Mouse (Mus musculus) G1E-ER4 (cell line): ENCODE measurements around the gene Dnaja4. TPM values are rescaled to one million over a fixed set of nuclear protein-coding genes. Genes with fewer than 3 reads are reported as not detected.

Experiments used
- GATA1 ChIP-seq: IDR thresholded peaks from one replicate; pipeline ENCODE4 v1.8.0; 2012; ENCODE audit warnings: low read length, inconsistent platforms
- polyA plus RNA-seq: library from polyadenylated mRNA; stranded (reverse); fragments of >175 nt; gene quantifications from 2 replicates; pipeline ENCODE4 v1.2.3, GENCODE M21; 2012

Dnaja4 gene
- polyA plus RNA-seq, 1 experiment: not detected

DNA sequence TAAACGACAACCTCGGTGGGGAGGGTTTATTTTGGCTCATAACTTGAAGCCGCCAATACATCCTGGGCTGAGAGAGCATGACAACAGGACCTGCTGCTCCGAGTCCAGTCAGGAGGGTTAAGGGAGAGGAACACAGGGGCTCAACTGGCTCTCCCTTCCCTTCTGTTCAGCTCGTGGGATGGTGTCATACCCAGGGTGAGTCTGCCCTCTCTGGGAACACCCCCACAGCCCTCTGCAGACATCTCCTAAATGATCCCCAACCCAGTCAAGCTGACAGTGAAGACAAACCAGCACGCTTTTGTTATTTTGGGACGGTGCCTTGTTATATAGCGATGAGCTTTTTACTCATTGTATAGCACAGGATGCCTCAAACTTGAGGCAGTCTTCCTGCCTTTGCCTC is 9.2 kb upstream of the Dnaja4 start:
- TF ChIP-seq GATA1: no peak

DNA sequence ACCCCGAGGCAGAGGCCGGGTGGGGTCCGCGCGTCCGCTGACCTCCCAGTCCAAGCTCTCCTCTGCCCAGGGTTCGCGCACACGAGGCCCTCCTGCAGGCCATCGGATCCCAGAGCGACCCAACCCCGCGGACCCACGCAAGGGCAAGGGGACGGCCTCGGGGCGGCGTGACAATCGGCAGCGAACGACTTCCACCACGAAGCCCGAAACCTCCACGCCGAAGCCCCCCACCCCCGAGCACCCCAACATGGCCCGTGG is 343 bp downstream of the Dnaja4 start:
- TF ChIP-seq GATA1: no peak

DNA sequence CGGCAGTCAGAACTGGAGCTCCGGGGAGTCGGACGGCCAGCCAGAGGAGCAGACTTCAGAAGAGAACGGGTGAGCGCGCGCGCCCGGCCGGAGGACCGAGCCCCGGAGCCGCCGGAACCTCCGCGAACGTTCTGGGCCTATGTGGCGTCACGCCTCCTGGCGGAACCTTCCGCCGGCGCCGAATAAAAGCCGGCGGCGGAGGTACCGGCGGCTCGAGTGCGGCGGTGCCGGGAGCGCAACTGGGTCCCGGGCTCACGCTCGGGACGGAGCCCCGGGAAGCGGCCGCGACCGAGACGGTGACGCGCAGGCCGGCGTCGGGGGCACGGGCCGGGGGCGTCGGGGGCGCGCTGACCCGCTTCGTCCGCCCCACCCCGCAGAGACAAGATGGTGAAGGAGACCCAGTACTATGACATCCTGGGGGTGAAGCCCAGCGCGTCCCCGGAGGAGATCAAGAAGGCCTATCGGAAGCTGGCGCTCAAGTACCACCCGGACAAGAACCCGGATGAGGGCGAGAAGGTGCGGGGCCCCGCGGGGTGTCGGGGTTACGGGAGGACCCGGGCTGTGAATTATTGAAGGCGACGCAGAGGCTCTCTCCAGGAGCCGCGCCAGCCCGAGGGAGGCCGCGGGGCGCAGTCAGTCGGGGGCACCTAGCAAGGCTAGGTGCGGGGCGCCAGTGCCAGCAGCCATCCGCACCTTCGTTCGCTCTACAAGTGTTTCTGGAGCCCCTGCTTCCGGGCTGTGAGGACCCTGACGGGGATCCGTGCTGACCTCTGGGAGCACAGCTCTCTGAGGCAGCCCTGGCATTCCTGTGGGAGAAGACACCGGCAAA is 886 bp downstream of the Dnaja4 start:
- TF ChIP-seq GATA1: no peak

DNA sequence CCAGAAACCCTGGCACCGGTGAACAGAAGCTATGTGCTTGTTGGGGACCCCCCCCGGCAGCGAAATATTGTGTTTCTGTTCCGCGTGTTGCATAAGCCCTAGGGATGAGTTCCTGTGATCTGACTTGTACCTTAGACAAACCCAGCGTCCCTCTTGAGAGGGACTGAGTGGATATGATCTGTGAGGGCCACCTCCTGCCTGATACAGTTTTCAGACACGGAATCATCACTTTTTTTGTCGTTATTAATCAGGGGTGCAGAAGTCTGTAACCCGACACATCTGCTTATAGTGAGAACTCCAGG is 1.5 kb downstream of the Dnaja4 start:
- TF ChIP-seq GATA1: no peak

DNA sequence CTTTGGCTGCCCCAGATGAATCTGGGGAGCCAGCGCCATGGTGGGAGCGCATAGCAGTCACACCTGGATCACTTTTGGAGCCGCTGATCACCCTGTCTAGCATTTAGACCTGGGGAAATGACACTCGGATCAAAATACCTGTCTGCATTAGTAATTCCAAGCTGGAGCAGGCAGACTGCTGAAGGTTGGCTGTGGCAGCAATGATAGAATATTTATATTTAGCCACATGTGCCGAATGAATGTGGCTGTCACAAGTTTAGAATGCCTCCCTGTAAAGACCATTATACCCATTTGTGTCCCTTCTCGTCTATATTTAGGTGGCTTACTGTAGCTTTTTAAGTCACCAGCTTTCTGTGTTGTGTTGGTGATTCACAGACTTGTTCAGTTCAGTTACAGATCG is 2.1 kb downstream of the Dnaja4 start:
- TF ChIP-seq GATA1: no peak

DNA sequence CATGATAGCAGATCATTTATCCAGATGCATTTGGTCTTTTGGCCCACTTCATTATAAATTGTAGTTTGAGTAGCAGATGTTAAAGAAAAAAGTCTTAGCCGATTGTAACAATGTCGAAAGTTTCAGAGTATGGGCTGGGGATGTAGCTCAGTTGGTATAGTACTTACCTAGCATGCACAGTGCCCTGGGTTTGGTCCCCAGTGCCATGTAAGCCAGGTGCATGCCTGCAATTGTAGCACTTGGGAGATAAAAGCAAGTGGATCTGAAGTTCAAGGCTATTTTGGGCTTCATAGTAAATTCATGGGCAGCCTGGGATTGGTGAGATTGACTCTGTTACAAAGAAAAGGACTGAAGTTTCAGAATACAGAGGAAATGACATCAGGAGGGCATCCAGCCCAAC is 3.9 kb downstream of the Dnaja4 start:
- no peak for TF ChIP-seq GATA1

DNA sequence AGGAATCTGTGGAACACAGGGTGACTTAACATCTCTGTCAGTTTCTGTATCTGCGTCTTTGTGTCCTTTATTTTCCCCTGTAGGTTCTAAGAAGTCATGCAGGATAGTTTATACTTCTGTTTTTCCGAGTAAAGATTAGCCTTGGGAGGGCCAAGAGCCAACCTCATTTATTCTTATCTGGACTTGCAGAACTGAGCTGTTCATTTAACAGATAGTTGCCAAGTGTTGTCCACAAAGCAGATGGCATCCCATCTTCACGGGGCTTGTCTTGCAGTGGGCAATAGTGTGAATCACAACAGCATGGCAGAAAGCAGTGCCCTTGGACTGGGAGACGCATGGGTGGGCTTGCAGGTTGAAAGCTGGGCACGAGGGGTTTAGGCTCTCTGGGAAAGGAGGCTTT is 5.7 kb downstream of the Dnaja4 start:
- no peak for TF ChIP-seq GATA1

DNA sequence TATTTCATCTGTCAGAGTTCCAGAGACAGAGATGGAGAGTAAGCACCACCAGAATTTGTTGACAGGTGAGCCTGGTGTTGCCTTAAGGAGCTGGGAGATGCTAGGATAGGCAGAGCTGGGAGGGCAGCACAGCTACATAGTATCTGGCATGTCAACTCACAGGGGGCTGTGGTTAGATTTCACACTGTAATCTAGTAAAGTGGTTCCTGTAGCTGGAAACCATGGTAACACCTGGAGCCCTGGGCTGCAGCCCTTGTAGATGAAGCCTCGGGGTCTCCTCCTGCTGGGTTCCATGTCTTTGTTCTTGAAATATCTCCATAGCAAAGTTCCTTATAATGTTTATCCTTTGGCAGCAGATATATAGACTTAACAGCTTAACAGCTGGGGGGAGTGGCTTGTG is 6.9 kb downstream of the Dnaja4 start:
- TF ChIP-seq GATA1: no peak

DNA sequence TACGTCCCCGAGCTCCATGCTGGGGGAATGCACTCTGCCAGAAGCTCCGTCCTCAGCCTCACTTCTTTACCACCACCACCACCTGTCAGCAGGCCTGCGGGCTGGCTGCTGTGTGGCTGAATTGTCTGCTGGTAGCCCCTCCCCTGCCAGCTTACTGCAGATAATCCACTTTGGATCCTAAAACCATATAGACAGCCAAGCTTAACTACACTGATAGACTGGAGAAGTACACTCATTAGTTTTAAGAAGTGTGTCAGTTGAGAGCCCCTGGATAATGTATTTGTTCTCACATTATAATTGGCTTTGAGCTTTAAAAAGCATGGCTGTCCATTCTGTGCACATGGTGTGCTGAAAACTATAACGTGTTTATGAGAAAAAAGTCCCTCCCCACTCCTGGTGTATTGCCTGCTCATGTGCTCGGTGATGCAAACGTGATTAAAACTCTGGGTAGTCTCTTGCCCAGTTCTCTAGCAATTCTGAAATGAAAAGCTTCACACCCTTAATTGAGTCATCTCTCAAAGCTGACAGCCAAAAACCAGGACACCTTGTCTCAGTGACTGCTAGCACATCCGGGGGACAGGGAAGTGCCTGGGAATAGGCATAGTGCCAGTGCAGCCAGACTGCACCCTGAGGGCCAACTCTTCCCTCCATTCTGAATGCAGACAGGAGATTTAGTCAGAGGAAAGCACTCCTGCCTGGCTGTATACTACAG is 8.8 kb downstream of the Dnaja4 start:
- no peak for TF ChIP-seq GATA1

DNA sequence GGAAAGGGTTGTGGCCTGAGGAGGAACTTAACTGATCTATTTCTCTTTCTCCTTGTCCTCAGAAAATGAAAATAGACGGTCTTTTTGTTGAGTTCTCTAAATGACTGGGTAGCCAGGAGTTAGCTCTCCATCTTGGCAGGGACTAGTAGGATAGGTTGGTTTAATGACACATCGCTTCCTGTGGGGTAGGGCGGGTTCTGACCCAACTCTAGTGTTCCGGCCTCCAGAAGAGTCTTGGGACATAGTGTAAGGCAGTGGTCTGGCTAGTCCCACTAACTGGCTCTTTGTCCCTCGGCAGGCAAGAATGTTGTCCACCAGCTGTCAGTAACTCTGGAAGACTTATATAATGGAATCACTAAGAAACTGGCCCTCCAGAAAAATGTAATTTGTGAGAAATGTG is 9.4 kb downstream of the Dnaja4 start:
- TF ChIP-seq GATA1: no peak

DNA sequence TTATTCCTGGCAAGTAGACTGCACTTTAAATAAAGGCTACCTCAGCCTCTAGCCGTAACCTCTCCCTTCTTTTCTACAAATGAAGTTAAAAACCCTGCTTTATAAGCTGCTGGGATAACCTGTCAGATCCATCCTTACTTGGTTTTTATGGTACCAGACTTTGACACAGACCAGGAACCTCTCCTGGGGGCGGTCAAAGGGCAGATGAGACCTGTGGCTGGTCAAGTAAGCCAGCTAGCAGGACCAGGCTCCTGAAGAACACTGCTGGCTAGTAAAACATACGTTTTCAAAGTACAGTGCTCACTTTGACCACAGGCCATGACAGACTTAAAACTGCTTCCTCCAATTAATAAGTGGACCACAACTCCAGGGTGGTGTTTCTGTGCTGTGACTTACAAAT is 17.1 kb downstream of the Dnaja4 start:
- no peak for TF ChIP-seq GATA1

DNA sequence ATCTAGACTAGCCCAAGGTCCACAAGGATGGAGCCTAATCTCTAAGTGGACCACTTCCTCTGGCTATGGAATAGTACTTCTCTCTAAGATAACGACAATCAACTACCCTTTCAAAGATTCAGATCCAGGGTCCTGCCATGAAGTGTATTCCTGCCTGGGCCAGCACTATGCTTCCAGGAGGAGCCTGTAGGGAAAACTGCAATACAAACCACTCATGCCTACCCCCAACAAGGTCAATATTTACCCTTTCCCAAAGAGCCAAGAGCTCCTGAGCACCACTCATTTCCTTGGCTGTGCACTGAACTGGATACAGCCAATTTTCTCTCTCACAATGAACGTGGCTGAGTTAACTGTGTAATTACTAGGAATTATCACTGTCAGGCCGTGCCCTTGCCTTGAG is 18.9 kb downstream of the Dnaja4 start:
- TF ChIP-seq GATA1: no peak

DNA sequence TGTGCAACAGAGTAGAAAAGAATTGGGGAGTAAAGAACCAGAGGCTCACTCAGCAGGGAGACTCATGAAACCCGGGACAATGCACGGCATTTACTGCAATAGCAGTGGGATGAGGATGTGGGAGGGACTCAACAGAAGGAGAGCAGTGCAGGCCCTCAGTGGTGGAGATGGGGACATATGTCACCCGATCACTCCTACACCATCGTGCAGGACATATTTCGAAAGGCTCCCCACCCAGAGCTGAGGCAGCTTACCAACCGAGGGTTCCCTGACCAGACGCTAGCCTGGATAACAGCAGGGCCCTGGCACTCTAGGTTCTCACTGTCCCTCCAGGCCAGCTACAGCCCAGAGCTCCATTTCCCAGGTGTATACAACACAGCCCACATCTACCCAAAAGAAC is 23.5 kb downstream of the Dnaja4 start:
- no peak for TF ChIP-seq GATA1

DNA sequence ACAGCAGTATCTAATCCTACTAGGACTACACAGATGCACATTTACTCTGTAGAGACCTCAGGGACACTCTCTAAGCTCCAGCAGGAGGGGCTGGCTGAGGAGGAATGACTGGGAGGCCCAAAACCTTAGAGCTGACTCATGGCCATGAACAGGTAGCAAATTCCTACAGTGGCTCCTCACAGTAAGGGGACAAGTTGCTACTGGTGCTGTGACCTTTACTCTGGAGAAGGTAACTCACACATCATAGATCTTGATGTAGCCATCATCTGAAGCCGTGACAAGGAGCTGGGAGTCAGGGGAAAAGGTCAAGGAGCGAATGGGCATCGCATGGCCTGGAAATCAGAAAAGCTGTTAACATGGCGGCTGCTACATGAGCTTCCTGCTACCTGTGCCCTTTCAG is 23.9 kb downstream of the Dnaja4 start:
- TF ChIP-seq GATA1: no peak

DNA sequence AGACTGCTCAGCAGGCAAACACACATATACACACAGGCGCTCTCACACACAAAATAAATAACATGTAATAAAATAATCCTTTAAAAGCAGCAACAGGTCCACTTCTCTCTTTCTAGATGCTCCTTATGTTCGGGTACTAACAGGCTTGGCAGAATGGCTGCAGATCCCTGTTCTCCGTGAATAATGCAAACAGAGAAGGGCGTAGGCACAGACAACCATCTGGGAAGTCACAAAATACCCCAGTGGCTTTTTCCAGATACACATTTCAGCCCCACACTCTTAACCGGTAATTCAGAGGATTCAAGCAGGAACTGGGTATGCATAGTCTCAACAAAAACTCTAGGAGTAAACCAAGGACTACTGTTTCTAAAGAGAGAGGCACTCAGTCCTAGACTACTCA is 27.6 kb downstream of the Dnaja4 start:
- TF ChIP-seq GATA1: no peak

DNA sequence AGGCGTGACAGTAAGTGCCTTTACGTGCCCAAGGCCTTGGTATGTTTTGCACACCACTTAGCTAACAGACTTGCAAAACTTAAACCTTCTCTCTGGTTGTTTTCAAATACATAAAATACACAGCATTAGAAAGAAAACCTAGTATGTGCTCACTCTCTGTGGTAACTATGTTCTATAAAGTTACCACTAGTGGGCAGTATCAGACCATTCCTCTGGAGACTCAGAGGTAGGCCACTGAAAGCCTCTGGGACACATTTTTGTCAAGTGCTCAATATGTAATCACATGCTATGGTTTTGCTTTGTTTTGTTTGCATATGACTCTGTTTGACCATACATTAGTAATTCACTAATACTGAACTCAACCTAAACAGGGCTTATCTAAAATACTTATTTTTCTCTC is 33.4 kb downstream of the Dnaja4 start:
- no peak for TF ChIP-seq GATA1

DNA sequence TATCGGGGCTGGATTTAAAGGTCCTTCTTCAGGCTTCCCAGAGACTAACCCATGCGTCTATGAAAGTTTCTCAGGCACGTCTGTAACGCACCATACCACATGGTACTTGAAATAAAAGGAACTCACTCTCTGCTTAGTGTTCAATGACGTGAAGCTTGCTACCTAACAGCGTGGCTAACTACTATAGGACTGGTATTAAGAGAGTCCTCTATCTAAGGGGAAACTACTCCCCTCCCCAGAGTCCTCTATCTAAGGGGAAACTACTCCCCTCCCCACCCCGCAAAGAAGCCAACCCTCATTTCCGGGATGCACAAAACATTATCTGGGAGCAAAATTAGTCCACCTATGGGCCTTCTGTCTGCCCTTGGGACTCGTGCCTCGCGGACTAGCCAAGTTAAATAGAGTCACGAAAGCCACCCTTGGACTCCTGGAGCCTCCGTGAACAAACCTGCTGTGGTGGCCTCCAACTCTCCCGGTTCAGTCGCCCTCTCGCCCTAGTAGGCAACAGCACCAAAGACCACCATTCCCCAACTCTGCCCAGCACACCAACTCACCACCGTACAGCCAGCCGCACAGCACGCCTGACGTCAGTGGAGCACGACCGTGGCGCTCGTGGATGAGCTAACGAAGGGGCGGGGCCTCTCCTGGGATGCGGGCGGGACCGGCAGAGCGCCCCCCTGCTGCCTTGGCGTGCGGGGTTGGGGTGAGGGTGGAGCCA is 35.4 kb downstream of the Dnaja4 start, which contains the start of gene Wdr61:
TSS of gene Wdr61 (minus strand) at position 599 of the 718 bp plus-strand sequence.
- no peak for TF ChIP-seq GATA1
